Mouse (Mus musculus) limb, embryonic 11.5 days (tissue): ENCODE data around the gene Rab36. TPM values are rescaled to one million over a fixed set of nuclear protein-coding genes. Genes with fewer than 3 reads are reported as not detected.

ENCODE experiments used
- ATAC-seq: fragments of 200-750 bp; cut with Nextera tagmentation; 2 replicates; pipeline ENCODE4 v1.8.0; 2017; ENCODE audit warnings: low read depth; ENCODE audit not compliant: insufficient number of reproducible peaks, low FRiP score, low TSS enrichment
- DNase-seq: peaks from one replicate; pipeline ENCODE4 v3.0.0-alpha.2; 2015; ENCODE audit warnings: low spot score
- H3K27ac ChIP-seq: fragments of 300-500 bp; sonication (generic); replicated peaks from 2 replicates; pipeline ENCODE4 v1.5.1; 2014; ENCODE audit warnings: low read depth, mild to moderate bottlenecking, low read length
- H3K27me3 ChIP-seq: fragments of 300-500 bp; sonication (generic); 2 replicates; pipeline ENCODE4 v1.6.1; 2014; ENCODE audit warnings: mild to moderate bottlenecking, low read length, mixed read lengths; ENCODE audit not compliant: control insufficient read depth, insufficient read depth
- H3K36me3 ChIP-seq: fragments of 300-500 bp; sonication (generic); 2 replicates; pipeline ENCODE4 v1.6.1; 2014; ENCODE audit warnings: mild to moderate bottlenecking, low read length, moderate library complexity, mixed read lengths; ENCODE audit not compliant: control insufficient read depth, insufficient read depth
- H3K4me1 ChIP-seq: fragments of 300-500 bp; sonication (generic); 2 replicates; pipeline ENCODE4 v1.6.1; 2014; ENCODE audit warnings: low read length, mixed read lengths; ENCODE audit not compliant: control insufficient read depth, insufficient read depth
- H3K4me2 ChIP-seq: fragments of 300-500 bp; sonication (generic); 2 replicates; pipeline ENCODE4 v1.6.1; 2014; ENCODE audit warnings: low read depth, mild to moderate bottlenecking, moderate library complexity; ENCODE audit not compliant: severe bottlenecking
- H3K4me3 ChIP-seq: fragments of 300-500 bp; sonication (generic); 2 replicates; pipeline ENCODE4 v1.5.1; 2014; ENCODE audit warnings: low read depth, low read length
- H3K9ac ChIP-seq: fragments of 300-500 bp; sonication (generic); 2 replicates; pipeline ENCODE4 v1.6.1; 2014; ENCODE audit warnings: mild to moderate bottlenecking, low read length
- H3K9me3 ChIP-seq: fragments of 300-500 bp; sonication (generic); 2 replicates; pipeline ENCODE4 v1.6.1; 2016; ENCODE audit warnings: low read length; ENCODE audit not compliant: control insufficient read depth
- WGBS: fragments of 180-500 bp; shearing (Covaris S2); extraction: QIAGEN DNeasy Blood & Tissue Kit; methylation state at CpG from one replicate; pipeline ENCODE4 v1.1.7; 2014; 5-methylcytosine and 5-hydroxymethylcytosine counted together
- polyA plus RNA-seq: library from polyadenylated mRNA; unstranded; fragments of >200 nt; fragmentation: Nextera tagmentation; extraction: Ambion mirVana; gene quantifications from 2 replicates; pipeline ENCODE4 v1.2.1, GENCODE M21; 2014

Rab36 gene
- polyA plus RNA-seq, 1 experiment from 2014 or later, result 12.8 TPM

DNA sequence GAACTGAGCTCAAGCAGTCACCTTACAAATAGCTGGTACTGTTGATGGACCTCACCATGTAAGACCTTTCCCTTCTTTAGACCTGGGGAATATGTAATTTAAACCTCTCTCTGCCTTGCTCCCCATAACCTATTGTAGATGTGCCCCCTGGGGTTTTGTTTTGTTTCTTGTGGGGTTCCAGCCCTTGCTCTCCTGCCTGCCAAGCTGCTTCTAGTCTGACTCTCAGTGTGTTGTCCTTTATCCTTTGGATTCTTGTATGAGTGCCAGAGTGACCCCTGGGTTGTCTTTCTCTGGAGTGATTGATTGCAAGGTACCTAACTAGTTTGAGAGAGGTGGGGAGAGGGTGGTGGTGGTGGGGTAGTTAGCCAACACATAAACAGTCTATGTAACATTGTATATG lies 30.6 kb downstream of the Rab36 start:
- Histone ChIP-seq H3K9me3 (no peaks in the 10 kb centered on the region), H3K9ac (no peak overlapping the region), H3K4me1 (peaks cover 21% of the 10 kb centered on the region), H3K4me3 (no peak overlapping the region), H3K36me3 (no peaks in the 10 kb centered on the region), H3K27me3 (no peaks in the 10 kb centered on the region), H3K4me2 (no peak overlapping the region), H3K27ac (no peak overlapping the region)
- ATAC-seq (no peak), DNase-seq (no peak)

DNA sequence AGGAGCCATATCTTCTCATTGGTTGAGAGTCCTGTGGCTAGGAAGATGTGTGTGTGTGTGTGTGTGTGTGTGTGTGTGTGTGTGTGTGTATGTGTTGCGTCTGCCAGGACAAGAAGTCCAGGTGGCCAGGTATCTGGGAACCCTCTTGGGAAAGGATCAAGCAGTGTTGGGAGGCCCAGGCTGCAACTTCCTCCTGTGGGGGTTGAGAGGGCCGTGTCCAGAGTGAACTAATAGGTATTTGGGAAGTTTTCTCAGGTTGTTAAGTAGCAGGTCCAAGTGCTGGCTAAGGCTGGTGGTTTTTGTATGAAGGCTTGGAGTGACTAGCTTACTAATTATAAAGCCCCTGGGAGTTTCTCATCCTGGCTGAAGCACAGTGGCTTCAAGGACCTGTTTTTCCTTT lies 31.2 kb downstream of the Rab36 start:
- H3K9me3 ChIP-seq, result no peaks in the 10 kb centered on the region
- no peaks in the 10 kb centered on the region for H3K27me3 ChIP-seq
- no peak overlapping the region for H3K4me2 ChIP-seq
- H3K36me3 ChIP-seq, result no peaks in the 10 kb centered on the region
- ATAC-seq (no peak), DNase-seq (no peak)
- H3K27ac ChIP-seq, result no peak overlapping the region
- no peak overlapping the region for H3K4me3 ChIP-seq
- 58% methylated on average over 2 of the region's 2 CpGs for WGBS
- no peak overlapping the region for H3K9ac ChIP-seq
- H3K4me1 ChIP-seq, result peaks cover 15% of the 10 kb centered on the region

DNA sequence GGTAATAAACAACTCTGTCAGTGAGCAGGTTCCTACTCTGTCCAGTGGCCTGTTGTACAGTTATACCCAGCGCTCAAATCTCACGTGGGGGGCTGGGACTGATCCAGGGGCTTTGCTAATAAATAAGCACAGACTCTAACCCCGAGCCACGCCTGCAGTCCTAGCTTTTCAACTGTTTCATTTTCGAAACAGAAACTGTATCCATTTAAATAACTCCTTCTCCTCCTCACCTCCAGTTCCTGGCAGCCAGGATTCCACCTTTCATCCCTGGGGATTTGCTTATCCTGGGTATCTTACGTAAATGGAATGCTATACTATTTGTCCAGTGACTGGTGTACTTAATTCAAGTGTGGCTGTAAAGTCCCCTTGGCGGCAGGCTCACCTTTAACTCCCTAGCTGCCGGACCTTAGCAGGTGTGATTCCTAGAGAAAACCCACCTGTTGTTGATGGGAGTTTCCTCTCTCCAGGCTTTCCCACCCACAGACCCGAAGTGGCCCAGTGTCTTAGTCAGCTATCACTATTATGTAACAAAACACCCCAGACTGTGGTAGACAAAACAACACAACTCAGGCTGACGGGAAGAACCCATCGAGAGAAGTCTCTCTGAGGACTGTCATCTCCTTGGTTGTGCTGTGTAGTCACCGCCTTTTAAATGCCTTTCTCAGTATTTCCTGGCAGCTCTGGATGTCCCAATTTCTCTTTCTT lies 31.9 kb downstream of the Rab36 start:
- peaks cover 8% of the 10 kb centered on the region; the same call in 1 of the 2 replicates for H3K4me1 ChIP-seq
- ATAC-seq (no peak), DNase-seq (no peak)
- H3K36me3 ChIP-seq, result no peaks in the 10 kb centered on the region
- H3K4me3 ChIP-seq, result no peak overlapping the region
- no peak overlapping the region for H3K9ac ChIP-seq
- no peaks in the 10 kb centered on the region for H3K27me3 ChIP-seq
- 67% methylated on average over 12 of the region's 12 CpGs for WGBS
- no peak overlapping the region for H3K4me2 ChIP-seq
- H3K27ac ChIP-seq, result no peak overlapping the region
- no peaks in the 10 kb centered on the region for H3K9me3 ChIP-seq

DNA sequence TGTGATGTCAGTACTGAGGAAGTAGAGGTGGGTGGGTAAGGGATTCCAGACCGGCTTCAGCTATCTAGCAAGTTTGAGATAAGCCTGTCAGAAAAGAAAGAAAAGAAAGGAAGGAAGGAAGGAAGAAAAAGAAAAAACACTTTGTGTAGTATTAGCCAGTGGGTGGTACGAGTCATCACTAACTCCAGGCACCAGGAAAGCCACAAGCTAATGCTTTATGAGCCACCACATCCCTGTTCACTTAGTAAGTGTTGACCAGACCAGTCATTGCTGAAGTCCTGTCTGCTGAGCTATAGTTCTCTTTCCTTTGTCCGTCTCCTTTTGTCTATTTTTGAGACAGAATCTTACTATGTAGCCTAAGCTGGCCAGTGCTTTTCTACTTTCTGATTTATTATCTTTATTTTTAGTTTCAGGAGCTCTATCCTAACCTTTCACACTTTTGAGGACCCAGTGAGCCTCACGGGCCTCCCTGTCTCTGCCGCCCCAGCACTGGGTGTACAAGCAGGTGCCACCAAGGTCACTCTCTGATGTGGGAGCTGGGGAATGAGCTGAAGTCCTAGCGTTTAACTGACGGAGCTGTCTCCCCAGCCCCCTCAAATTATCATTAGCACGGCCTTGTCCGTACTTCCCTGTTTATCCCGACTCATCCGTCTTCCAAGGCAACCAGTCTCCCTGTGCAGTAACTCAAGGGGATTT lies 33.6 kb downstream of the Rab36 start:
- no peak for DNase-seq
- Histone ChIP-seq H3K4me2 (no peak overlapping the region), H3K27ac (no peak overlapping the region), H3K9me3 (no peaks in the 10 kb centered on the region), H3K36me3 (no peaks in the 10 kb centered on the region), H3K4me1 (0 out of 2 replicates have a peak, but pooled peaks cover 5% of the 10 kb centered on the region), H3K9ac (no peak overlapping the region), H3K4me3 (no peak overlapping the region), H3K27me3 (no peaks in the 10 kb centered on the region)
- ATAC-seq, result no peak
- whole genome bisulfite sequencing, result 62% methylated on average over 11 of the region's 11 CpGs

DNA sequence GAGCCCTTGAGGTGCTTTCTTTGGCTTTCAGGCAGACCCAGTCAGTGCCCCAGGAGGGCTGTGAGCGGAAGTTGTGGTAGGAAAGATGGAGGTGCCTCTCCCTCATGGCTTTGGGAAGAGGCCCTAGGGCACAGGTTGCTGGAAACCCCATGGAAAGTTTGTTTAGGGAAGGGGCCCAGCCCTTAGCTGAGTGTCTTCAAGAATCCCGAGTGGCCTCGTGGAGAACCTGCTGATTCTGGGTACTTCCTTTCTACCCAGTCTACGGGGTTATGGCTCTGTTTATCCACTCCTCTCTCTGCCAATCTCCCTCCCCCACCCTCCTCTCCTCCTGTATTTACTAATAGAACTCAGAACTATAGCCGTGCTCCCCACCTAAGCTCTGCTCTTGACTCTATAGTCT lies 38.8 kb downstream of the Rab36 start:
- WGBS, result 91% methylated on average over 5 of the region's 5 CpGs

DNA sequence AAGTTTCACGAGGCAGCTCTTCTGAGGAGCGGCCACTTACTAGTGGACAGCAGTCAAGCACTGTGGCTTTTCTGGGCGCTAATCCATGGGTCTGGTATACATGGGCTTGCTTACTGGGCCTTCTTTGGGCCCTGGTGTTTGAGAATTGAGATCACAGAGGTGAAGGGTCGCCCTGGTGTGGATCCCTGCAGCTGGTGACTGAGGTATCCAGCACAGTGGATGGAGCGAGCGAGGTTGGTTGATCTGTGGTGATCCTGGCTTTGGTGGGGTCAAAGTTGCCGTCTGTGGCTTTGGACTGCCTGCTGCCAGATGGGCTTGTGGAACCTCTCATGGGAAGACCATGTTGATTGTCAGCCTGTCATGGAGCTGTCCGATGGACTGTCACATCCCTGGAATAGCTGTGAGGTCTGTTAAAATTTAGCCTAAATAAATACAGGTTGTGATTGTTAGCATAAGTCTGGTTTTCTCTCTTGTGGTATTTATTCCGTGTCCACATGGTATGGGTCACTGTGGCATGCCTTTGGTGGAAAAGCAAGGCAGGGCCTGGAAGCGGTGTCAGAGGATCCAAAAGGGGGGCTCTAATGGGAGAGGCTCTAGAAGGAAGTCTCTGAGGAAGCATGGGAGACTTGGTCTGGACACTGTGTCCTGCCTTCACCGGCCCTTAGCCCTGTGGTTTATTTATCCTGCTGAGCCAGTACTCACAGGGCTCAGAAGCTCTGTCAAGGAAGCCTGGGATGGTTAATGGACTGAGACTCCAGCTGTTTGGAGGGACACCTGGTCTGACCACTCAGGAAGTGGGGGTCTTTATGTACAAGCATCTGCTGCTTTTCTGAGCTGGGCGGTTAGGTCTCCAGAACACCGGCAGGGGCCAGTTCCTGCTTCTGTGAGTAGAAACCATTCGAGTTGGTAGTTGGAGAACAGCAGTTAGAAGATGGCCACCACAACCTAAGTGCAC lies 41.6 kb downstream of the Rab36 start:
- ATAC-seq (no peak), DNase-seq (no peak)
- Histone ChIP-seq H3K4me3 (no peak overlapping the region), H3K9ac (no peak overlapping the region), H3K27me3 (no peaks in the 10 kb centered on the region), H3K36me3 (no peaks in the 10 kb centered on the region), H3K27ac (no peak overlapping the region), H3K9me3 (no peaks in the 10 kb centered on the region), H3K4me2 (no peak overlapping the region), H3K4me1 (no peaks in the 10 kb centered on the region)
- 84% methylated on average over 14 of the region's 14 CpGs for WGBS

More for the DNA sequence above, 38.8 kb downstream of the Rab36 start:
- DNase-seq (no peak), ATAC-seq (no peak)
- Histone ChIP-seq H3K27me3 (no peaks in the 10 kb centered on the region), H3K36me3 (no peaks in the 10 kb centered on the region), H3K4me1 (no peaks in the 10 kb centered on the region), H3K9ac (no peak overlapping the region), H3K4me3 (no peak overlapping the region), H3K4me2 (no peak overlapping the region), H3K9me3 (no peaks in the 10 kb centered on the region), H3K27ac (no peak overlapping the region)

DNA sequence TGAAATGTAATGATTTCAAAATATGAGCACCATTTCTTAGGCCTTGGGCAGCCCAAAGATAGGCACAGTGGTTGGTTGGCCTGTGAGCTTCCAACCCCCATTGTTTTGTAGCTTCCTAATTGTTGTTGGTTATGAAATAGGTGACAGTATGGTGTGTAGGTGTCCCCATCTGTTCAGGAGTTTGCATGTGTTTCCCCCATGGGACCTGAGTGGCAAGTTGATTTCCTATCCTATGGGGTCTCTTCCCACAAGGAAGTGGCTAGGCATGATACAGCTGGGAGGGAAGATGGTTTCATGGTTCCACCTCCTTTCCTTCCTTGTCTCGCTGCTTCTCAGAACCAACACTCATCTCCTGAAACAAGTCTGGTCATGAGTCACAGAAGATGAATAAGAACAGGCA lies 48.5 kb downstream of the Rab36 start:
- ATAC-seq (no peak), DNase-seq (no peak)
- no peak overlapping the region for H3K27ac ChIP-seq
- no peaks in the 10 kb centered on the region for H3K27me3 ChIP-seq
- H3K36me3 ChIP-seq, result no peaks in the 10 kb centered on the region
- 96% methylated on average over 1 of the region's 1 CpGs for WGBS
- no peak overlapping the region for H3K4me3 ChIP-seq
- no peaks in the 10 kb centered on the region for H3K9me3 ChIP-seq
- H3K9ac ChIP-seq, result no peak overlapping the region
- H3K4me1 ChIP-seq, result no peaks in the 10 kb centered on the region
- H3K4me2 ChIP-seq, result no peak overlapping the region

DNA sequence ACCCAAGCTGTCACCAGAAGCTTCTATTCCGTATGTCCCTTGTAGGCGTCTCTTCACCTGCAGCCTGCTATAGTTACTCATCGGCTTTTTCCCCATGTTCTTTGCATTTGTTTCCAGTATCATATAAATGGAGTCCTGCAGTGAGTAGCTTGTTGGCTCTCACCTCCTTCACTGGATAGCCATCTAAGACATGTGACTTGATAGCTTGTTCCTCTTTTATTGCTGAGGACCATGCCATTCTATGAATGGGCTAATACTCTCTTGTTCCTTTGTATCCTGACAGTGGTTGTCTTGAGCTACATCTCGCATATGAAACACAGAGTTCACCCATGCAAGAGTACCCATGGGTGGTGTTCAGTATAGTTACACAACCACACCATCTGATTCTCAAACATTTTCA lies 51.6 kb downstream of the Rab36 start:
- Histone ChIP-seq H3K36me3 (no peaks in the 10 kb centered on the region), H3K4me3 (no peak overlapping the region), H3K27me3 (no peaks in the 10 kb centered on the region), H3K9ac (no peak overlapping the region), H3K27ac (no peak overlapping the region), H3K4me2 (no peak overlapping the region), H3K9me3 (no peaks in the 10 kb centered on the region), H3K4me1 (no peaks in the 10 kb centered on the region)
- no peak for DNase-seq
- no peak for ATAC-seq
- WGBS, result 90% methylated on average over 4 of the region's 4 CpGs
